In the genomic region with DNA sequence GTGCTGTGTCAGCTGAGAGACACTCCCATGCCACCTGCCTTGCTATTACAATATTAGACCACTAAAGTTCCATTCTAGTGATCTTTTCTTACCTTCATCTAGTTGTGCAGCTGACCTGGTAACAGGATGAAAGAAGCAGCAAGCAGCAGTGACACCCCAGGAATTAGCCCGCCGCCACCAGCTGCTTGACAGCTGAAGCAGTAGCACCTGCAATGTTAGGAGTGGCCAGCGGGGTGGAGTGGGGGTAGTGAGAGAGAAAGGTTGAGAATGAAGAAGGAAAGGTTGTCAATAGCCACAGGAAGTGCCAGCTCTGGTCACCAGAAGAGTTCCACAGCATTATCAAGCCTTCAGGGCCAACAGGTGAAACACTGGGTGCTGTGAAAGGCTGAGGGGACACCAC, we compare ENCODE assay signal across 1 mouse cellular context.
TF ChIP-seq lines count a peak whose summit lies in the region.

No protein-coding gene starts in this region.

TF ChIP-seq in MEL, 35 proteins besides CTCF, POLR2A, EP300 and RAD21:
- TF ChIP-seq E2F4 (IDR thresholded peaks at IDR 0.05; ENCODE audit: borderline replicate concordance, low read depth, low read length) = no peak
- no peak for TF ChIP-seq ZMIZ1 (IDR thresholded peaks at IDR 0.05; ENCODE audit: low read depth, low read length)
- no peak for TF ChIP-seq MXI1 (IDR thresholded peaks at IDR 0.05; ENCODE audit: low read depth, low read length)
- no peak for TF ChIP-seq MYC (IDR thresholded peaks at IDR 0.05; ENCODE audit: low read depth, low read length)
- no peak for TF ChIP-seq NELFE (IDR thresholded peaks at IDR 0.05; ENCODE audit: low read depth, low read length)
- TF ChIP-seq USF2 (IDR thresholded peaks at IDR 0.05; ENCODE audit: borderline replicate concordance in 1 of 2, insufficient read depth in 1 of 2, low read depth in 1 of 2, low read length in 2 of 2) = no peak
- TF ChIP-seq ZNF384 (IDR thresholded peaks at IDR 0.05; ENCODE audit: low read depth, low read length) = no peak
- no peak for TF ChIP-seq JUND (IDR thresholded peaks at IDR 0.05; ENCODE audit: low read depth, low read length)
- no peak for TF ChIP-seq USF1 (IDR thresholded peaks at IDR 0.05; ENCODE audit: low read depth, low read length)
- TF ChIP-seq ELF1 (IDR thresholded peaks at IDR 0.05; ENCODE audit: low read depth, low read length) = no peak
- TF ChIP-seq TCF12 (IDR thresholded peaks at IDR 0.05; ENCODE audit: low read depth, low read length) = no peak
- TF ChIP-seq MAFK (IDR thresholded peaks at IDR 0.05; ENCODE audit: borderline replicate concordance, low read depth, low read length) = no peak
